Mouse (Mus musculus) frontal cortex, adult 2 months (tissue): ENCODE measurements around the gene Bcl7c. TPM values are rescaled to one million over a fixed set of nuclear protein-coding genes. Genes with fewer than 3 reads are reported as not detected.
"Not testable (repeated sequence)": the region's sequence is repeated elsewhere in the genome, so short reads cannot be mapped to it uniquely, and the experiment has no call there.

Experiments
- DNase-seq, 2 experiments: peaks; one replicate each; pipeline ENCODE4 v3.0.0; 2022; ENCODE audit warnings: low spot score in 1 of 2; ENCODE audit errors: extremely low spot score in 1 of 2
- polyA plus RNA-seq: library from polyadenylated mRNA; depleted of rRNA; stranded (reverse); fragments of >200 nt; gene quantifications from 2 replicates; pipeline ENCODE4 v1.2.3, GENCODE M21; 2012; rRNA removed

Bcl7c gene
- 23.3 and 25.7 TPM in 2 replicates for polyA plus RNA-seq

GRCm38 (mm10) chr7:127708207-127709078 lies at the start of gene Bcl7c:
Gene Bcl7c (minus strand): TSS chr7:127708933.
- DNase-seq: peak; percentile 72 to 83

DNA sequence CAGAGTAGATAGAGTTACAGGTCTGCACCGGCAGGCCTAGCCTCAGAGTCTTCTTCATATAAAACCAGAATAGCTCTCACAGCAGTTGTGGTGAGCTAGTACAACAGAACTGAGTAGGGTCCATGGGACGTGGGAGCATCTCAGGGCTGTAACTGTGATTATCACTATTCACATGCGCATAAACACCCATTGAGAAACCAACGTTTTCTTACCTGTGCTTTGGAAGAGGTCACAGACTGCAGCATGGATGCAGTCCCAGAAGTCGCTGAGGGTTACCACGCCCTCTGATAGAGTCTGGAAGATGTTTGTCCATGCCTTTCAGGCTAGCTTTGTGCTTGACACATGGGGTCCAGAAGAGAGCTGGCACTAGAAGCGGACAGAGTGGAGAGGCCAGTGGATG lies 45.0 kb upstream of the Bcl7c start:
- no peak for DNase-seq

DNA sequence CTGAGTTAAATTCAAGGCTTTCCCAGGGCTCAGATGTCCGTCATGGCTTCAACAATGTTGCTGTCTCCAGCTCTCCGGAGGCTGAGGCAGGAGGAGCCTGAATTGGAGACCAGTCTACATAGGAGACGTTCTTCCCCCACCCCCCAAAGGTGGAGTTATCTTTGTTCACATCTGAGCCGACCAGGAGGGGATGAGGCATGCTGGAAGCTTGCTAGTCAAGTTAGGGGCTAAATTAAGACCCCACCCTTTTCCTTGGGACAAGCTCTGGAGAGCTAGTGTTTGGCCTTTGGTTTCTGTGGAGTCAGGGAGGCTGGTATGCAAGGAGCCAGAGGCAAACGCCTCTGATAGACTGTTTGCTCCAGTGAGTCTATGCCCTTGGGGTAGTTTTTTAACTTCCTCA lies 44.4 kb upstream of the Bcl7c start:
- no peak for DNase-seq

DNA sequence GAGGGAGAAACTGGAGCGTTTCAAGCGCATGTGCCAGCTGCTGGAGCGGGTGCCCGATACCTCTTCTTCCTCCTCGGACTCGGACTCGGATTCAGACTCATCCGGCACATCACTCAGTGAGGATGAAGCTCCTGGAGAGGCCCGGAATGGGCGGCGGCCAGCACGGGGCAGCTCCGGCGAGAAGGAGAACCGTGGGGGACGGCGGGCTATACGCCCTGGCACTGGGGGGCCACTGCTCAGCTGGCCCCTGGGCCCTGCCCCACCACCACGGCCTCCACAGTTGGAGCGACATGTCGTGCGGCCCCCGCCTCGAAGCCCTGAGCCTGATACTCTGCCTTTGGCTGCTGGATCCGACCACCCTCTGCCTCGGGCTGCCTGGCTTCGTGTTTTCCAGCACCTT lies 43.3 kb upstream of the Bcl7c start:
- DNase-seq: no peak

GRCm38 (mm10) chr7:127751619-127752018 lies 42.9 kb upstream of the Bcl7c start:
- no peak for DNase-seq

- peak; percentile 79 to 84 for DNase-seq
Observed at GRCm38 (mm10) chr7:127750131-127751127, 41.7 kb upstream of the Bcl7c start.

DNA sequence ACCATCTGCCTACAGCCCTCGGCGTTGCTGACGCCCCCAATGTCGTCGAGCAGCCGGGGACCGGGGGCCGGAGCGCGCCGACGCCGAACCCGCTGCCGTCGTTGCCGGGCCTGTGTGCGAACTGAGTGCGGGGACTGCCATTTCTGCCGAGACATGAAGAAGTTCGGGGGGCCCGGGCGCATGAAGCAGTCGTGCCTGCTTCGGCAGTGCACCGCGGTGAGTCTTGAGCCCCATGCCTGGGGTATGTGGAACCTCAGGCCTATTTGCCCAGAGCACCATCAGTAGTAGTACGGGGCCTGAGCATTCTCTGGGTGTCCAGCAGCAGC lies 39.5 kb upstream of the Bcl7c start:
- DNase-seq: no peak

DNA sequence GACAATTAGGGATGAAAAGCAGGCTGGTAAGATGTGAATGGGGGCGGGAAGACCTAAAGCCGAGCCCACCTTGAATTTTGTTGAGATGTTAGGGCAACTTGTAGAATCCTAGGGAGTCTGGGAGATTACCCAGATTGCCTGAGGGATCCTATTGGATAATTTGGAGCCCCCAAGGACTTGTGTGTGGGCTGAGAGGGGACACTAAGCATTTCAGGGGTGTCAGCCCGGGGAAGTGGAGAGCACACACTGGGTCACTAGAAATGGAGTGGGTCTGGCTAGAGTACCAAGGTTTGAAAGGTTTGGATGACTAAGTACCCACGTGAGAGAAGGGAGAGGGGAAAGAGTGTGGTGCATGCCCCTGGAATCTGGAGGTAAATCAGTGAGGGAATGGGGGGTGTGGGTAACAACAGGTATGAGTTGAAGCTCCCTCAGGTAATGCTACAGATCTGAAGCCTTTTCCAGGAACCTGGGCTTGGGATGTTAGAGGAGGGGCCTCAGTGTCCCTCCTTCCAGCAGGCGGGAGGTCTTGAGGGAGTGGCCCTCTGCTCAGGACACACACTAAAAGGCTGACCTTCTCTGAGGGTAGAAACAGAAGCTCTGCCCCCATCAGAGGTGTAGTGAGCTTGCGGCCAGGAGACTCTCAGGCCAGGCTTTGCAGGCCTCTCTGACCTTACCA lies 39.0 kb upstream of the Bcl7c start:
- no peak for DNase-seq

- no peak for DNase-seq
Observed at GRCm38 (mm10) chr7:127746494-127747491, 38.1 kb upstream of the Bcl7c start.

- DNase-seq: peak; percentile 99 to 100
Observed at GRCm38 (mm10) chr7:127745652-127746493, 37.1 kb upstream of the Bcl7c start.

DNA sequence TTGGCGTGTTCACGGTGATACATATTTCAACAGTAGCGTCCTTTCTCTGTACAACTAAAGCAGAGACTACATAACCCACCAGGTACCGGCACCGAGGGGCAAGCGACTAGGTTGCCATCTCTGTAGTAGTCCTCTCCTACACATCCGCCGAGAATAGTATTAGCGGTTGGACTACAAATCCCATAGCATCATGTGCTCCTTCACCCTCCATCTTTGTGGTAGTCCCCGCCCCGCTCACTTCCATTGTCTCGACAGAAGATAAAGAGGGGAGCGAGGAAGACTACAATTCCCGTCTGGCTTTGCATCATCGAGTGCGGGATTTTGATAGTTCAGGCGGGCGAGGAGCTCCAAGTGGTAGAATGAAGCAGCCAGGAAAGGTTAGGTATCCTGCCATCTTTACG lies 36.5 kb upstream of the Bcl7c start:
- peak; percentile 97 for DNase-seq

DNA sequence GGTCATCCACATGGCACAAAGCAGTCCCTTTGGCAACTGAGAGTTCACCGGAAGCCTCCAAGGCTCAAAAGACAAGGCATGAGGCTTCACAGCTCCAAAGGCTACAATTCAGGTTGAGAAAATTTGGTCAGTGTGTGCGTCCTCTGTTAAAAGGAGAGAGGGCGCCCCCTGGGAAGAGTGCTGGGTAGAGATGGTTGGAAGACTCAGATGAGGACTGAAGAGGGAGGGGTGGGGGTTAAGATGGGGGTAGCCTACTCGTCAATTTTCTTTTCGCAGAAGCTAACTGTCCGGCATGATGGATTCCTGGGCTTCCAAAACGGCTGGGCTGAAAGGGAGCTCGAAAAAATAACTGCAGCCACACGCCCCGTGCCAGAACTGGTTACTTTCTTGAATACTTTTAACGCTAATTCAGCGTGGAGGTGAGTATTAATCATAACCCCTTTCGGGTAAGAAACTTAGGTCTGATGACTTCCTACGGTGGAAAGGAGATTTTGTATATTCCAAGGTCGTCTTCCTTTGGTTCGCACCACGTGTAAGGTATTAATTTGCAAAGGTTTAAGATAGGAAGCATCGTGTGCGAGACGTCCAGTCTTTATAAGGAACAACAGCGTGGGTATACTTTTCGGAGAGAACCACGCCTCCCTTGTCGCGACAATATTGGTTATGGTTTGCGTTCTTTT lies 35.8 kb upstream of the Bcl7c start, which contains the start of gene Fbxl19:
Gene Fbxl19 (plus strand): TSS at position 178 of the 680 bp plus-strand sequence.
- DNase-seq: peak in 1 of 2 experiments; percentile 85

- not testable (repeated sequence) for DNase-seq
Observed at GRCm38 (mm10) chr7:127732066-127732465, 23.3 kb upstream of the Bcl7c start, which contains the start of gene Ctf2. Gene Ctf2 (minus strand): TSS chr7:127732166.

GRCm38 (mm10) chr7:127730170-127730569 lies 21.4 kb upstream of the Bcl7c start:
- DNase-seq: no peak

DNA sequence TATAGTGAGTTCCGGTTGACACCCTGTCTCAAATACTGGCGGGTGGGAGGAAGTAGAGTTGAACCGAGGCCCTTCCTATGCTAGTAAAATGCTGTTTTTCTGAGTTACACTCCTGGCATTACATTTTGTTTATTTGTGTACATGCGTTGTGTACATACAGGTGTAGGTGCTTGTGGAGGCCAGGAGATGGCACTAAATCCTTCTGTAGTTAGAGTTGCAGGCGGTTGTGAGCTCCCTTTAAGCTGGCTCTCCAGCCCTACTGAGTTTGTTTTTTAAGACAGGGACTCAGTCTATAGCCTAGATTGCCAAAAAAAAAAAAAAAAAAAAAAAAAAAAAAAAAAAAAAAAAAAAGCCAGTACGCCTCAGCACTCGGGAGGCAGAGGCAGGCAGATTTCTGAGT lies 19.2 kb upstream of the Bcl7c start:
- no peak for DNase-seq

GRCm38 (mm10) chr7:127725924-127726323 lies 17.2 kb upstream of the Bcl7c start:
- DNase-seq: no peak

GRCm38 (mm10) chr7:127725490-127725889 lies 16.8 kb upstream of the Bcl7c start:
- DNase-seq: no peak

- DNase-seq: no peak
Observed at GRCm38 (mm10) chr7:127719258-127719657, 10.5 kb upstream of the Bcl7c start.
